ENCODE assay signal across 25 mouse cellular contexts in the genomic region with DNA sequence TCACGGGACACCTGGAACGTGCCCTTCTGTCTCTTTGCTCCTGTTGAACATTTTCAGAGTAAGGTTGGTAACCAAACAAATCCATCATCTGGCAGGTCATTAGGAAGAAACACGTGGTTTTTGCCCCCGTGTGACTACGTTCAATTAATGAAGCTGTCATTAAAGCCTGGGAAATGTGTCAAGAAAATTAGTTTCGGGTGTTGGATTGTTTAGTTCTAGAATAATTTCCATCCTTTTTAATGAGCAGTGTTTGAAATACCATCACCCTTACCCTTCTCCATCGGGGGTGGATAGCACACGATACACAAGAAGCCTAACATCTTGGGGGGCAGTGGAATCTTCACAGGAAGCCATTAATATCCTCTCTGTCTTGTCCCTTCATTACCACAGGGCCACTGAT.
DNase-seq lines count a peak whose midpoint lies in the region; ATAC-seq and TF ChIP-seq lines count a peak whose summit lies in the region.
"Had no signal": no experiment of that assay in that cellular context is flagged by ENCODE, and none has a peak within 500 bp of the region (broad histone marks: within the 10 kb centered on the region; RNA-seq: fewer than 3 reads in every experiment).

No protein-coding gene starts in this region.

- H3K9me3 ChIP-seq in hindbrain, embryonic 12.5 days (replicated peaks): no peaks in the 10 kb centered on the region
- no peaks in the 10 kb centered on the region for H3K9me3 ChIP-seq in hindbrain, embryonic 11.5 days (ENCODE audit: control insufficient read depth, low read length)
- no peaks in the 10 kb centered on the region for H3K9me3 ChIP-seq in neural tube, embryonic 12.5 days
- H3K9me3 ChIP-seq in hindbrain, postnatal 0 days (ENCODE audit: low read length): no peaks in the 10 kb centered on the region
- H3K9me3 ChIP-seq: heart, embryonic 15.5 days; liver, embryonic 12.5 days; midbrain, embryonic 15.5 days had no signal

- no peaks in the 10 kb centered on the region for H3K27me3 ChIP-seq in hindbrain, embryonic 12.5 days
- H3K27me3 ChIP-seq in hindbrain, embryonic 11.5 days (ENCODE audit: control insufficient read depth, insufficient read depth, low read length): no peaks in the 10 kb centered on the region
- H3K27me3 ChIP-seq in neural tube, embryonic 12.5 days (replicated peaks): no peaks in the 10 kb centered on the region
- H3K27me3 ChIP-seq in hindbrain, postnatal 0 days (ENCODE audit: insufficient read depth, low read length): no peaks in the 10 kb centered on the region; the same call in 1 of the 2 replicates
- H3K27me3 ChIP-seq: heart, embryonic 15.5 days; liver, embryonic 12.5 days; midbrain, embryonic 15.5 days had no signal

- no peaks in the 10 kb centered on the region for H3K36me3 ChIP-seq in hindbrain, embryonic 12.5 days
- H3K36me3 ChIP-seq in hindbrain, embryonic 11.5 days (ENCODE audit: control insufficient read depth, insufficient read depth, low read length): no peaks in the 10 kb centered on the region
- no peaks in the 10 kb centered on the region for H3K36me3 ChIP-seq in neural tube, embryonic 12.5 days
- H3K36me3 ChIP-seq in hindbrain, postnatal 0 days (ENCODE audit: insufficient read depth, low read length): no peaks in the 10 kb centered on the region
- H3K36me3 ChIP-seq: heart, embryonic 15.5 days; liver, embryonic 12.5 days; midbrain, embryonic 15.5 days had no signal

- no peak overlapping the region for H3K9ac ChIP-seq in hindbrain, embryonic 12.5 days
- H3K9ac ChIP-seq in hindbrain, embryonic 11.5 days (ENCODE audit: low read depth, low read length): no peak overlapping the region
- no peak overlapping the region for H3K9ac ChIP-seq in neural tube, embryonic 12.5 days
- H3K9ac ChIP-seq in hindbrain, postnatal 0 days (replicated peaks; ENCODE audit: low read length): no peak overlapping the region
- H3K9ac ChIP-seq: forebrain, postnatal 0 days; heart, embryonic 15.5 days; liver, embryonic 12.5 days; liver, postnatal 0 days; midbrain, embryonic 15.5 days had no signal

- no peak overlapping the region for H3K4me2 ChIP-seq in hindbrain, embryonic 12.5 days (replicated peaks)
- no peak overlapping the region for H3K4me2 ChIP-seq in hindbrain, embryonic 11.5 days (replicated peaks; ENCODE audit: low read depth, low read length)
- no peak overlapping the region for H3K4me2 ChIP-seq in neural tube, embryonic 12.5 days (replicated peaks)
- no peak overlapping the region for H3K4me2 ChIP-seq in hindbrain, postnatal 0 days (ENCODE audit: low read depth, low read length)
- H3K4me2 ChIP-seq: liver, embryonic 12.5 days; midbrain, embryonic 15.5 days had no signal

- no peak for DNase-seq in hindbrain, embryonic 11.5 days (ENCODE audit: low spot score)
- no peak for DNase-seq in neural tube, embryonic 10.5 days (ENCODE audit: extremely low spot score, low spot score)
- DNase-seq in hindbrain, postnatal 0 days (ENCODE audit: low spot score): peak; percentile 36
- peak; percentile 81 for DNase-seq in retina, postnatal 1 day
- no peak for DNase-seq in kidney, adult 18-20 months
- DNase-seq: adrenal gland, adult 2 months; cerebellum, adult 11 months; cerebellum, adult 9-10 months; forebrain, postnatal 0 days; heart, postnatal 36 days; kidney, adult 11 months; kidney, postnatal 36 days; left cerebral cortex, postnatal 4 days; liver, postnatal 0 days; lung, postnatal 36 days had no signal

- no peak for ATAC-seq in hindbrain, embryonic 12.5 days (ENCODE audit: low FRiP score)
- no peak for ATAC-seq in hindbrain, embryonic 11.5 days (ENCODE audit: low FRiP score)
- ATAC-seq in neural tube, embryonic 12.5 days (ENCODE audit: low FRiP score, low read depth): 0 out of 2 replicates have a peak, but pooled peaks have one; percentile 41
- ATAC-seq in hindbrain, postnatal 0 days: no peak
- ATAC-seq in cerebellum, adult (ENCODE audit: insufficient number of reproducible peaks, low FRiP score, low TSS enrichment): no peak
- ATAC-seq: CD4-positive, CD25-positive, alpha-beta regulatory T cell, adult 4 months; forebrain, postnatal 0 days; inflammation-experienced regulatory T-cells, adult 6 months; liver, embryonic 12.5 days; liver, postnatal 0 days; midbrain, embryonic 15.5 days had no signal

- H3K27ac ChIP-seq in hindbrain, embryonic 12.5 days: peak overlapping the region; percentile 60
- no peak overlapping the region for H3K27ac ChIP-seq in hindbrain, embryonic 11.5 days (ENCODE audit: low read depth, low read length)
- no peak overlapping the region for H3K27ac ChIP-seq in neural tube, embryonic 12.5 days
- peak overlapping the region; percentile 38; the same call in 1 of the 2 replicates for H3K27ac ChIP-seq in hindbrain, postnatal 0 days
- H3K27ac ChIP-seq: heart, embryonic 15.5 days; liver, embryonic 12.5 days; midbrain, embryonic 15.5 days had no signal

- no peak for TF ChIP-seq CTCF in hindbrain, postnatal 0 days (IDR thresholded peaks at IDR 0.05; ENCODE audit: low read depth)

- H3K4me1 ChIP-seq in hindbrain, embryonic 12.5 days: peaks cover 9% of the 10 kb centered on the region; the same call in 1 of the 2 replicates
- H3K4me1 ChIP-seq in hindbrain, embryonic 11.5 days (replicated peaks; ENCODE audit: control insufficient read depth, insufficient read depth, low read length): no peaks in the 10 kb centered on the region
- H3K4me1 ChIP-seq in neural tube, embryonic 12.5 days: peaks cover 5% of the 10 kb centered on the region; the same call in 1 of the 2 replicates
- H3K4me1 ChIP-seq in hindbrain, postnatal 0 days (ENCODE audit: insufficient read depth, low read length): peaks cover 12% of the 10 kb centered on the region; the same call in 1 of the 2 replicates
- H3K4me1 ChIP-seq: liver, embryonic 12.5 days; midbrain, embryonic 15.5 days had no signal

- WGBS in hindbrain, embryonic 12.5 days: 49% methylated on average over 8 of the region's 8 CpGs
- 58% methylated on average over 8 of the region's 8 CpGs for WGBS in hindbrain, embryonic 11.5 days
- 60% methylated on average over 8 of the region's 8 CpGs for WGBS in neural tube, embryonic 12.5 days
- 30% methylated on average over 8 of the region's 8 CpGs for WGBS in hindbrain, postnatal 0 days

- no peak overlapping the region for H3K4me3 ChIP-seq in hindbrain, embryonic 12.5 days
- no peak overlapping the region for H3K4me3 ChIP-seq in hindbrain, embryonic 11.5 days (ENCODE audit: low read depth, low read length)
- no peak overlapping the region for H3K4me3 ChIP-seq in neural tube, embryonic 12.5 days
- no peak overlapping the region for H3K4me3 ChIP-seq in hindbrain, postnatal 0 days (ENCODE audit: low read length)
- H3K4me3 ChIP-seq: erythroblast, embryonic 14.5 days; heart, embryonic 15.5 days; liver, embryonic 12.5 days; midbrain, embryonic 15.5 days; myocyte had no signal

Comparison
In these comparisons a context has a peak if more than half of its experiments do, and no peak if none do; other contexts are left out.
1. H3K27ac ChIP-seq: peak in hindbrain, embryonic 12.5 days (single experiment) and hindbrain, postnatal 0 days (single experiment); none in hindbrain, embryonic 11.5 days (single experiment) and neural tube, embryonic 12.5 days (single experiment).
2. DNase-seq: peak in hindbrain, postnatal 0 days (single experiment) and retina, postnatal 1 day (single experiment); none in hindbrain, embryonic 11.5 days (single experiment), neural tube, embryonic 10.5 days (single experiment) and kidney, adult 18-20 months (single experiment).